Mouse (Mus musculus): ENCODE data around the gene Fgfr2.

- TF ChIP-seq TCF12 (IDR thresholded peaks at IDR 0.05; ENCODE audit: insufficient read depth, poor library complexity, severe bottlenecking) (no peak), MAX (IDR thresholded peaks at IDR 0.05; ENCODE audit: low read depth) (no peak)
Observed at GRCm38 (mm10) chr7:131054808-131055370, 2068.3 kb downstream of the Fgfr2 start.
